Mouse (Mus musculus): ENCODE data around the gene Dr1.
"Not testable (repeated sequence)": the region's sequence is repeated elsewhere in the genome, so short reads cannot be mapped to it uniquely, and the experiment has no call there.

DNA sequence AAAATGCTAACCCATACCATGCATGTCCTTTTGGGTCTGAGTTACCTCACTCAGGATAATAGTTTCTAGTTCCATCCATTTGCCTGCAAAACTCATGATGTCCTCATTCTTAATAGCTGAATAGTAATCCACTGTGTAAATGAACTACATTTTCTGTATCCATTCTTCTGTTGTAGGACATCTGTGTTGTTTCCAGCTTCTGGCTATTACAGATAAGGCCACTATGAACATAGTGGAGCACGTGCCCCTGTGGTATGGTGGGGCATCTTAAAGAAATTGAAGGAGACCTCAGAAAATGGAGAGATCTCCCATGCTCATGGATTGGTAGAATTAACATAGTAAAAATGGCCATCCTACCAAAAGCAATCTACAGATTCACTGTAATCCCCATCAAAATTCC is 4.9 kb upstream of the Dr1 start:
- TF ChIP-seq EP300, CTCF (IDR thresholded peaks at IDR 0.05; ENCODE audit: low read depth): not testable (repeated sequence)

Measured in heart, postnatal 0 days (tissue).